Mouse (Mus musculus) heart, embryonic 15.5 days (tissue): ENCODE results near the gene Mpdu1. TPM values are rescaled to one million over a fixed set of nuclear protein-coding genes. Genes with fewer than 3 reads are reported as not detected.
"Not testable (repeated sequence)": the region's sequence is repeated elsewhere in the genome, so short reads cannot be mapped to it uniquely, and the experiment has no call there.

Experiments used
- ATAC-seq: fragments of 200-750 bp; cut with Nextera tagmentation; replicated peaks from 2 replicates; pipeline ENCODE4 v1.8.0; 2017; ENCODE audit warnings: low read depth, moderate TSS enrichment; ENCODE audit not compliant: insufficient number of reproducible peaks, insufficient read depth, low FRiP score
- H3K27ac ChIP-seq: fragments of 300-500 bp; sonication (generic); 2 replicates; pipeline ENCODE4 v1.5.1; 2015; ENCODE audit warnings: mild to moderate bottlenecking, inconsistent platforms
- H3K27me3 ChIP-seq: fragments of 300-500 bp; sonication (generic); 2 replicates; pipeline ENCODE4 v1.6.1; 2015; ENCODE audit warnings: inconsistent platforms
- H3K36me3 ChIP-seq: fragments of 300-500 bp; sonication (generic); 2 replicates; pipeline ENCODE4 v1.6.1; 2015; ENCODE audit warnings: mild to moderate bottlenecking, inconsistent platforms
- H3K4me1 ChIP-seq: fragments of 300-500 bp; sonication (generic); replicated peaks from 2 replicates; pipeline ENCODE4 v1.6.1; 2015; ENCODE audit warnings: inconsistent platforms
- H3K4me2 ChIP-seq: fragments of 300-500 bp; sonication (generic); 2 replicates; pipeline ENCODE4 v1.6.1; 2015; ENCODE audit warnings: inconsistent platforms, mild to moderate bottlenecking, moderate library complexity
- H3K4me3 ChIP-seq: fragments of 300-500 bp; sonication (generic); 2 replicates; pipeline ENCODE4 v1.5.1; 2015; ENCODE audit warnings: mild to moderate bottlenecking, inconsistent platforms
- H3K9ac ChIP-seq: fragments of 300-500 bp; sonication (generic); 2 replicates; pipeline ENCODE4 v1.6.1; 2015; ENCODE audit warnings: mild to moderate bottlenecking, inconsistent platforms
- H3K9me3 ChIP-seq: fragments of 300-500 bp; sonication (generic); replicated peaks from 2 replicates; pipeline ENCODE4 v1.6.1; 2016; ENCODE audit warnings: inconsistent platforms
- WGBS: fragments of 180-500 bp; shearing (Covaris S2); methylation state at CpG from one replicate; pipeline ENCODE4 v1.1.7; 2015; ENCODE audit warnings: mixed read lengths; 5-methylcytosine and 5-hydroxymethylcytosine counted together
- polyA plus RNA-seq: library from polyadenylated mRNA; unstranded; fragments of >200 nt; fragmentation: Nextera tagmentation; extraction: Ambion mirVana; gene quantifications from 2 replicates; pipeline ENCODE4 v1.2.1, GENCODE M21; 2015

Gene Mpdu1
- polyA plus RNA-seq, 1 experiment from 2014 or later = 38.8 TPM

DNA sequence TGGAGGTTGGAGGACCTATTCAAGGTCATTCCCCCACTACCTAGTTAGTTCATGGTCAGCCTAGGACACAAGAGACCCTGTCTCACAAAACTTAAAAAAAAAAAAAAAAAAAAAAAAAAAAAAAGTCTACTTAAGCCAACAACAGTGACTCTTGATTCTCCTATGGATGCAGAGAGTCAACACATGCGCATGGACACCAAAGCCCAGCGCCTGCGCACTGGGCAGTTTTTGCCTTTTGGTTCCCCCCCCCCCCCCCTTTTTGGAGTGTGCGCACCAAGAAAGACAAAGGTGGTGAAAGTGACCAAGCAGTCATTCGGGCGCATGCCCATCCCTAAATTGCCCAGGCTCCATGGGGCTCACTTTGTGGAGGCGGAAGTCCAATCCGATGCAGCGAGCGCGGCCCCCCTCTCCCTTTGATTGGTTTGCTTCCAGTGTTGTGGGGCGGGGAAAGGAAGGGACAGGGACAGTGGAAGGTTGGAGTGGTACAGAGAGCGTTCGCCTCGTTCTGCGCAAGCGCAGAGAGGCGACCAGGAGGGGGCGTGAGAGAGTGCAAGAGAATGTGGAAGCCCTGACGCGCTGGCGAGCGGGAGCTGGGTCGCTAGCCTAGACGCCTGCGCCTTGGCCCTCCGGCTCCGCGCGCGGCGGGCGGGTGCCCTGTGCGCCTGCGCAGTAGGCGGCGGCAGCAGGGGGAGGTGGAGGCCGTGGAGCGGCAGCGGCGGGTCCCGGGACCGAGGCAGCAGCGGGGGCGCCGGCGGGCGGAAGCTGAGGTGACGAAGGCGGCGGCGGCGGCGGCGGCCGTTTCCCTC lies 30.0 kb downstream of the Mpdu1 start, which contains the start of gene Fxr2:
Fxr2 (plus strand) TSS at position 707 of the 806 bp plus-strand sequence.
- peak within 1 kb of the TSS; percentile 89 for H3K9ac ChIP-seq
- H3K9me3 ChIP-seq = no peaks in the 10 kb centered on the region
- ATAC-seq = peak; percentile 99
- 0 out of 2 replicates have a peak, but pooled peaks cover 4% of the 10 kb centered on the region for H3K36me3 ChIP-seq
- peak within 1 kb of the TSS; percentile 96 for H3K27ac ChIP-seq
- H3K4me1 ChIP-seq = peaks cover 21% of the 10 kb centered on the region
- WGBS = under 1% methylated on average over 52 of the region's 56 CpGs
- H3K4me2 ChIP-seq = peak within 1 kb of the TSS; percentile 65
- peak within 1 kb of the TSS; percentile 92 for H3K4me3 ChIP-seq
- H3K27me3 ChIP-seq = no peaks in the 10 kb centered on the region

DNA sequence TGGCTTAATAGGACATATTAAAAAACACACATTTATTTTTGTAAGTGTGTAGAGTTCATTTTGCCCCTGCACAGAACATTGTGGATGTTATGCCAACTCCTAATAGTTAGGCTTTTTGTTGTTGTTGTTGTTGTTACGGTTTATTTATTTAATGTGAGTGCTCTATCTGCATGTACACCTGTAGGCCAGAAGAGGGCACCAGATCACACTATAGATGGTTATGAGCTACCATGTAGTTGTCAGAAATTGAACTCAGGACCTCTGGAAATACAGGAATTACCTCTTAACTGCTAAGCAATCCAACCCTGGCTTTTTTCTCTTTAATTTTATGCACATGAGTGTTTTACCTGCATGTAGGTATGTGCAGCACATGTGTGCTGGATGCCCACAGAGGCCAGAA lies 32.6 kb downstream of the Mpdu1 start:
- ATAC-seq = no peak
- peaks cover 12% of the 10 kb centered on the region for H3K4me1 ChIP-seq

DNA sequence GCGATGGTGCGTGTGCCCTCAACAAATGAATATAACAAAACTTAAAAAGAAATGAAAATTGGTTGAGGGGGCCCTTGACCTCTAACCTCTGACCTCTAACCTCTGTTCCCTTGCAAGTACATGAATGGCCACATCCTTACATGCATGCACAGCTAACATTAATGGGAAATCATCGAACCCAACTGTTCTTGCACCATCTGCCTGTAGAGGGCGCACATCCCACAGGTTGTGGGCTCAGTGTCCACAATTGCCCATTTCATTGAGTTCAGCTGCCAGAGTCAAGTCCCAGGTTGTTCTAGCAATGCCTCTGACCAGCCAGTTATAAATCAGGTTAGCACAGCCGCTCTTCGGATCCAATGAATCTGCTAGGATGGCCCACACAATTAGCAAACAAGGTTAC lies 34.2 kb downstream of the Mpdu1 start:
- Histone ChIP-seq H3K4me2 (no peak overlapping the region), H3K9me3 (no peaks in the 10 kb centered on the region), H3K4me1 (peaks cover 2% of the 10 kb centered on the region; the same call in 1 of the 2 replicates), H3K4me3 (no peak overlapping the region), H3K9ac (no peak overlapping the region), H3K27me3 (no peaks in the 10 kb centered on the region), H3K36me3 (no peaks in the 10 kb centered on the region), H3K27ac (no peak overlapping the region)
- no peak for ATAC-seq
- 36% methylated on average over 6 of the region's 6 CpGs for whole genome bisulfite sequencing

More for the DNA sequence above, 32.6 kb downstream of the Mpdu1 start:
- H3K4me3 ChIP-seq = no peak overlapping the region
- no peak overlapping the region for H3K27ac ChIP-seq
- WGBS = 60% methylated on average over 1 of the region's 1 CpGs
- H3K9me3 ChIP-seq = no peaks in the 10 kb centered on the region
- H3K27me3 ChIP-seq = no peaks in the 10 kb centered on the region
- no peaks in the 10 kb centered on the region for H3K36me3 ChIP-seq
- H3K4me2 ChIP-seq = no peak overlapping the region
- no peak overlapping the region for H3K9ac ChIP-seq

DNA sequence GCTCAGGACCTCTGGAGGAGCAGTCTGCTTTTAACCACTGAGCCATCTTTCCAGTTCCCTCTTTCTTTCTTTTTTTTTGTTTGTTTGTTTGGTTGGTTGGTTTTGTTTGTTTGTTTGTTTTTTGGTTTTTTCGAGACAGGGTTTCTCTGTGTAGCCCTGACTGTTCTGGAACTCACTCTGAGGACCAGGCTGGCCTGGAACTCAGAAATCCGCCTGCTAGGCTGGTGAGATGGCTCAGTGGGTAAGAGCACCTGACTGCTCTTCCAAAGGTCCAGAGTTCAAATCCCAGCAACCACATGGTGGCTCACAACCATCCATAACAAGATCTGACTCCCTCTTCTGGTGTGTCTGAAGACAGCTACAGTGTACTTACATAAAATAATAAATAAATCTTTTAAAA lies 38.1 kb downstream of the Mpdu1 start:
- H3K4me1 ChIP-seq = peaks cover 12% of the 10 kb centered on the region

DNA sequence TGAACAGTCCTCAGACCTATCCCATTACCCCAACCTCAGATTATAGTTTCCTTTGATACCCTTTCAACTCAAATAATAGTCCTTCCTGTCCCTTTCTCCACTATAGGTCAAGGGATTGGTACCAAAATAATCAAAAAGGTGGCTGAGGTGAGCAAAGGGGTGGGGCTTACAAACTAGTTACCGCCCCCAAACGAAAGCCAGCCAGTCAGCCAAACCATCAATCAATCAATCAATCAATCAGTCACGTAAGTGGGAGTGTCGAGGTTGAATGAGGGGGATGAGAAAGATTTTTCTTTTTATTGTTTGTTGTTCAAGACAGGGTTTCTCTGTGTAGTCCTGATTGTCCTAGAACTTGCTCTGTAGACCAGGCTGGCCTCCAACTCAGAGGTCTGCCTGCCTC lies 39.4 kb downstream of the Mpdu1 start:
- Histone ChIP-seq H3K27me3 (no peaks in the 10 kb centered on the region), H3K27ac (no peak overlapping the region), H3K36me3 (no peaks in the 10 kb centered on the region), H3K9ac (no peak overlapping the region), H3K4me3 (peak overlapping the region; percentile 73; the same call in 1 of the 2 replicates), H3K9me3 (no peaks in the 10 kb centered on the region), H3K4me1 (peaks cover 12% of the 10 kb centered on the region), H3K4me2 (no peak overlapping the region; the same call in 1 of the 2 replicates)
- 73% methylated on average over 4 of the region's 4 CpGs for WGBS
- ATAC-seq = no peak

More for the DNA sequence above, 38.1 kb downstream of the Mpdu1 start:
- WGBS = 92% methylated on average over 2 of the region's 2 CpGs
- not testable (repeated sequence) for H3K27me3 ChIP-seq, ATAC-seq, H3K9ac ChIP-seq, H3K4me3 ChIP-seq, H3K36me3 ChIP-seq, H3K9me3 ChIP-seq, H3K4me2 ChIP-seq, H3K27ac ChIP-seq

- H3K4me2 ChIP-seq = peak overlapping the region; percentile 86
These were observed 40.0 kb downstream of the Mpdu1 start for GRCm38 (mm10) chr11:69622406-69622805.

DNA sequence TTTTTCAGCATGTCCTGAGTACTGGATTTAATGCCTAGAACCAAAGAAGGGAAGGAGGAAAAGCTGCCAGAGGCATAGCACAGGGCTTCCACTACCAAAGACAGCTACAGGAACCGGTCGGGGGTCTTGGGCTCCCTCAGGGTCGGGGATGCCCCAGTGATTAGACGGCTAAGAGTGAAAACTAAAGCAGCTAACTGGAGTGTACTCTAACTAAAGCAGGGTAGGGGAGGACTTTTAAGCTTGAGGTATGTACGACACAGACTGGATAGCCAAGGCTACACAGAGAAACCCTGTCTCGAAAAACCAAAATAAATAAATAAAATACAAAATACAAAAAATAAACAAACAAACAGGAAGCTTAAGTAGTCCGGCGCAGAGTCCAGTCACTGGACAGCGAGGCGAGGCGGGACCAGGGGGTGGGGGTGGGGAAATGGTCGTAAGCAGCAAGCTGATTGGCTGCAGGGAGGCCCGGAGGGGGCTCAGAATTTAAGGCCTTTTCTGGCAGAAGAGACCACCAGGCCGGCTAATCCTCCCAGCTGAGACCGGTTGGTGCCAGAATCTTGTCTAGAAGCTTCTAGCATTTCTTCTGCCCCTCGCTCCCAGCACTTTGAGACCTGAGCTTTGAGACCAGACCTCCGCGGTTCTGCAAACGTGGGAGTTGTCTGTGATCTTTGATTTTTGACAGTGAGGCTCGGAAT lies 40.7 kb downstream of the Mpdu1 start, which contains the start of gene Sat2:
Sat2 (plus strand) TSS at position 454 of the 698 bp plus-strand sequence.
- peak; percentile 76 for ATAC-seq
- 2% methylated on average over 20 of the region's 20 CpGs for WGBS
- no peaks in the 10 kb centered on the region for H3K9me3 ChIP-seq
- H3K36me3 ChIP-seq = no peaks in the 10 kb centered on the region
- H3K4me2 ChIP-seq = peak within 1 kb of the TSS; percentile 86
- peaks cover 12% of the 10 kb centered on the region for H3K4me1 ChIP-seq
- peak within 1 kb of the TSS; percentile 82 for H3K9ac ChIP-seq
- H3K27ac ChIP-seq = peak within 1 kb of the TSS; percentile 71
- H3K27me3 ChIP-seq = 0 out of 2 replicates have a peak, but pooled peaks cover 2% of the 10 kb centered on the region
- H3K4me3 ChIP-seq = peak within 1 kb of the TSS; percentile 73

More at GRCm38 (mm10) chr11:69622406-69622805, 40.0 kb downstream of the Mpdu1 start:
- Histone ChIP-seq H3K36me3 (no peaks in the 10 kb centered on the region), H3K27ac (peak overlapping the region; percentile 71), H3K9ac (peak overlapping the region; percentile 82), H3K4me3 (peak overlapping the region; percentile 73), H3K9me3 (no peaks in the 10 kb centered on the region), H3K4me1 (peaks cover 12% of the 10 kb centered on the region), H3K27me3 (no peaks in the 10 kb centered on the region)
- WGBS = 38% methylated on average over 6 of the region's 6 CpGs
- no peak for ATAC-seq

DNA sequence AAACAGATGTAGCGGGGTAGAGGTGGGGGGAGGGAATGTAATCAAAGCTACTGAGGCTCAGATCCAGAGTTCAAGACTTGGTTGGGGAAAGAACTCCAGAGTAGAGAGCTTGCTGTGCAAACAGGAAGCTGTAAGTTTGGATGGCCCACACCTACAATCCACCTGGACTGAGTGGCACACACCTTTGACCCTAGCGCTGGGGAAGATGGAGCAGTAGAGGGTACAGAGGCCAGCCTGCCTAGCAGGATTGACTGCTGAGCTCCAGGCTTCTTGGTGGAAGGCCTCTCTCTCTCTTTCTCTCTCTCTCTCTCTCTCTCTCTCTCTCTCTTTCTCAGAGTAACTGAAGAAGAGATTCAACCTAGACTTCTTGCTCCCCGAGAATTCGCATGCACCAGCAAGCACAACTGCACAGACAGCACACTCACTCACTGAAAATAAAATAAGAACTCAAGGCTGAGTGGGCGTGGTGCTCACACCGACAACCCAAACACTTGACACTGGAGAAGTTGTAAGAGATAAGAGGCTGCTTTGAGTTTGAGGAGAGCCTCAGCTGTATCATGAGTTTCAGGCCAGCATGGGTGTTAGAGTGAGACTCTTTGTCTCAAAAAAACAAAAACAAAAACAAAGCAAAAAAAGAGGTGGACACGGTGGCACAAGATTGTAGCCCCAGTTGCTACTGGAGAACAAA lies 41.9 kb downstream of the Mpdu1 start:
- no peak overlapping the region for H3K27ac ChIP-seq
- H3K9ac ChIP-seq = no peak overlapping the region
- H3K36me3 ChIP-seq = no peaks in the 10 kb centered on the region
- no peak for ATAC-seq
- H3K9me3 ChIP-seq = no peaks in the 10 kb centered on the region
- no peak overlapping the region for H3K4me2 ChIP-seq
- H3K4me3 ChIP-seq = no peak overlapping the region
- WGBS = 61% methylated on average over 7 of the region's 7 CpGs
- peaks cover 12% of the 10 kb centered on the region for H3K4me1 ChIP-seq
- H3K27me3 ChIP-seq = 0 out of 2 replicates have a peak, but pooled peaks cover 3% of the 10 kb centered on the region

GRCm38 (mm10) chr11:69617805-69618204 lies 44.6 kb downstream of the Mpdu1 start, which contains the start of gene Shbg:
Gene Shbg (minus strand): TSS chr11:69617905.
- WGBS = 56% methylated on average over 5 of the region's 5 CpGs
- no peak within 1 kb of the TSS for H3K9ac ChIP-seq
- H3K9me3 ChIP-seq = no peaks in the 10 kb centered on the region
- ATAC-seq = no peak
- no peak within 1 kb of the TSS for H3K27ac ChIP-seq
- no peaks in the 10 kb centered on the region for H3K36me3 ChIP-seq
- peaks cover 14% of the 10 kb centered on the region for H3K4me1 ChIP-seq
- H3K4me2 ChIP-seq = no peak within 1 kb of the TSS
- 0 out of 2 replicates have a peak, but pooled peaks cover 11% of the 10 kb centered on the region for H3K27me3 ChIP-seq
- H3K4me3 ChIP-seq = no peak within 1 kb of the TSS

GRCm38 (mm10) chr11:69616781-69617180 lies 45.7 kb downstream of the Mpdu1 start:
- no peak overlapping the region for H3K27ac ChIP-seq
- H3K9ac ChIP-seq = no peak overlapping the region
- no peaks in the 10 kb centered on the region for H3K36me3 ChIP-seq
- no peak for ATAC-seq
- no peaks in the 10 kb centered on the region for H3K9me3 ChIP-seq
- H3K27me3 ChIP-seq = 0 out of 2 replicates have a peak, but pooled peaks cover 11% of the 10 kb centered on the region
- H3K4me1 ChIP-seq = peaks cover 8% of the 10 kb centered on the region
- WGBS = 34% methylated on average over 10 of the region's 10 CpGs
- H3K4me2 ChIP-seq = no peak overlapping the region
- no peak overlapping the region for H3K4me3 ChIP-seq

- Histone ChIP-seq H3K27me3 (0 out of 2 replicates have a peak, but pooled peaks cover 11% of the 10 kb centered on the region), H3K4me2 (peak overlapping the region; percentile 44; the same call in 1 of the 2 replicates), H3K4me3 (peak overlapping the region; percentile 18; the same call in 1 of the 2 replicates)
- WGBS = 43% methylated on average over 11 of the region's 11 CpGs
- H3K9ac ChIP-seq, H3K36me3 ChIP-seq, H3K4me1 ChIP-seq, H3K9me3 ChIP-seq, ATAC-seq, H3K27ac ChIP-seq: not testable (repeated sequence)
These were observed 48.2 kb downstream of the Mpdu1 start for GRCm38 (mm10) chr11:69614257-69614588.
